Mouse (Mus musculus): ENCODE measurements at regions not wholly inside any gene's neighbourhood (a gene's known extent, or its start where the extent isn't known, plus 50 kb on each side); places are given as distances from the start of the nearest gene placed in this dataset.
A peak's percentile ranks its signal among the peaks of the same experiment; 100 is the strongest.
"Not testable (repeated sequence)": the region's sequence is repeated elsewhere in the genome, so short reads cannot be mapped to it uniquely, and the experiment has no call there.

- no peak for DNase-seq (ENCODE audit: low read depth, low spot score)
Observed at GRCm38 (mm10) chr13:39566491-39566890, 605.8 kb upstream of the Slc35b3 start.

- DNase-seq (ENCODE audit: low read depth, low spot score), result no peak
Observed at GRCm38 (mm10) chr13:39537724-39538440, 577.2 kb upstream of the Slc35b3 start.

- DNase-seq (ENCODE audit: low read depth, low spot score), result peak; percentile 1
Observed at GRCm38 (mm10) chr13:39526469-39526868, 565.8 kb upstream of the Slc35b3 start.

- no peak for DNase-seq (ENCODE audit: low read depth, low spot score)
Observed at GRCm38 (mm10) chr13:39523856-39524301, 563.2 kb upstream of the Slc35b3 start.

- DNase-seq (ENCODE audit: low read depth, low spot score), result no peak
Observed at GRCm38 (mm10) chr13:39523246-39523850, 562.7 kb upstream of the Slc35b3 start.

GRCm38 (mm10) chr13:39520846-39521245, 560.2 kb upstream of the Slc35b3 start:
- no peak for DNase-seq (ENCODE audit: low read depth, low spot score)

GRCm38 (mm10) chr13:39516106-39516505, 555.4 kb upstream of the Slc35b3 start:
- no peak for DNase-seq (ENCODE audit: low read depth, low spot score)

GRCm38 (mm10) chr13:39489806-39490205, 529.1 kb upstream of the Slc35b3 start:
- DNase-seq (ENCODE audit: low read depth, low spot score), result no peak

- peak; percentile 3 for DNase-seq (ENCODE audit: low read depth, low spot score)
Observed at GRCm38 (mm10) chr13:39472621-39473020, 511.9 kb upstream of the Slc35b3 start.

- no peak for DNase-seq (ENCODE audit: low read depth, low spot score)
Observed at GRCm38 (mm10) chr13:39441799-39442198, 481.1 kb upstream of the Slc35b3 start.

- peak; percentile 56 for DNase-seq (ENCODE audit: low read depth, low spot score)
Observed at GRCm38 (mm10) chr13:39440907-39441306, 480.2 kb upstream of the Slc35b3 start.

- no peak for DNase-seq (ENCODE audit: low read depth, low spot score)
Observed at GRCm38 (mm10) chr13:39440336-39440735, 479.7 kb upstream of the Slc35b3 start.

GRCm38 (mm10) chr13:39427996-39428395, 467.3 kb upstream of the Slc35b3 start:
- no peak for DNase-seq (ENCODE audit: low read depth, low spot score)

GRCm38 (mm10) chr13:39425944-39426343, 465.3 kb upstream of the Slc35b3 start:
- no peak for DNase-seq (ENCODE audit: low read depth, low spot score)

- no peak for DNase-seq (ENCODE audit: low read depth, low spot score)
Observed at GRCm38 (mm10) chr13:39418127-39418526, 457.5 kb upstream of the Slc35b3 start.

- no peak for DNase-seq (ENCODE audit: low read depth, low spot score)
Observed at GRCm38 (mm10) chr13:39411471-39412251, 451.0 kb upstream of the Slc35b3 start.

- DNase-seq (ENCODE audit: low read depth, low spot score), result no peak
Observed at GRCm38 (mm10) chr13:39392589-39392988, 431.9 kb upstream of the Slc35b3 start.

- not testable (repeated sequence) for DNase-seq (ENCODE audit: low read depth, low spot score)
Observed at GRCm38 (mm10) chr13:39392151-39392550, 431.5 kb upstream of the Slc35b3 start.

- DNase-seq (ENCODE audit: low read depth, low spot score), result no peak
Observed at GRCm38 (mm10) chr13:39376677-39377076, 416.0 kb upstream of the Slc35b3 start.

GRCm38 (mm10) chr13:39376269-39376668, 415.6 kb upstream of the Slc35b3 start:
- DNase-seq (ENCODE audit: low read depth, low spot score), result no peak

GRCm38 (mm10) chr13:39372565-39372964, 411.9 kb upstream of the Slc35b3 start:
- no peak for DNase-seq (ENCODE audit: low read depth, low spot score)

- DNase-seq (ENCODE audit: low read depth, low spot score), result peak; percentile 18
Observed at GRCm38 (mm10) chr13:39363637-39364036, 403.0 kb upstream of the Slc35b3 start.

Measured in brain, adult 2 months (tissue).